ENCODE assay signal across 26 mouse cellular contexts in the genomic region with DNA sequence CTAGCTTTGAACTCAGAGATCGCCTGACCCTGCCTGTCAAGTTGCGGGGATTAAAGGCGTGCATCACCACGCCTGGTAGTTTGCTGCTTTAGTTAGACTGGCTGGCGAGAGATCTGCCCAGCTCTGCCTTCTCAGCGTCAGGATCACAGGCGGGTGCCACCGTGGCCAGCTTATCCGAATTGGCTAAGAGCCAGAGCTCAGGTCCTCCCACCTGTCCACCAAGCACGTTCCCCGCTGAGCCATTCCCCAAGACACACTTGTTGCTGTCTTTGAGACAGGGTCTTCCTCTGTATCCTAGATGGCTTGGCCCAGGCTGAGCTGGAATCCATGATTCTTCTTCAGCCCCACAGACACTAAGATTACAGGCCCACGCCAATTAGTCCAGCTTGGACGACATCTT.
A peak's percentile ranks its signal among the peaks of the same experiment; 100 is the strongest.
DNase-seq lines count a peak whose midpoint lies in the region; ATAC-seq and TF ChIP-seq lines count a peak whose summit lies in the region.
"Had no signal": no experiment of that assay in that cellular context is flagged by ENCODE, and none has a peak within 500 bp of the region (broad histone marks: within the 10 kb centered on the region; RNA-seq: fewer than 3 reads in every experiment).

No protein-coding gene starts in this region.

- TF ChIP-seq POLR2A in ES-Bruce4 (IDR thresholded peaks at IDR 0.05; ENCODE audit: insufficient read depth, low read length): no peak

- TF ChIP-seq EP300 in ES-Bruce4 (IDR thresholded peaks at IDR 0.05; ENCODE audit: insufficient read depth, low read depth, low read length): no peak

- no peak overlapping the region for H3K9ac ChIP-seq in ES-Bruce4 (ENCODE audit: low read depth, poor library complexity, severe bottlenecking)
- H3K9ac ChIP-seq in liver, embryonic 12.5 days: no peak overlapping the region
- H3K9ac ChIP-seq: embryonic facial prominence, embryonic 12.5 days; embryonic facial prominence, embryonic 15.5 days; forebrain, postnatal 0 days; hindbrain, embryonic 13.5 days had no signal

- H3K36me3 ChIP-seq in ES-Bruce4 (ENCODE audit: control insufficient read depth, insufficient read depth, low read length, poor library complexity, severe bottlenecking): no peaks in the 10 kb centered on the region
- H3K36me3 ChIP-seq in liver, embryonic 12.5 days: no peaks in the 10 kb centered on the region

- H3K4me1 ChIP-seq in ES-Bruce4 (ENCODE audit: control insufficient read depth, insufficient read depth, low read length): peaks cover 2% of the 10 kb centered on the region
- no peaks in the 10 kb centered on the region for H3K4me1 ChIP-seq in liver, embryonic 12.5 days
- H3K4me1 ChIP-seq: embryonic facial prominence, embryonic 12.5 days; embryonic facial prominence, embryonic 15.5 days; hindbrain, embryonic 13.5 days had no signal

- H3K27ac ChIP-seq in ES-Bruce4 (ENCODE audit: insufficient read depth, low read length): no peak overlapping the region
- no peak overlapping the region for H3K27ac ChIP-seq in liver, embryonic 12.5 days
- H3K27ac ChIP-seq: embryonic facial prominence, embryonic 12.5 days; embryonic facial prominence, embryonic 15.5 days; gastrocnemius, adult 2 months; hindbrain, embryonic 13.5 days had no signal

- no peak overlapping the region for H3K4me2 ChIP-seq in liver, embryonic 12.5 days
- H3K4me2 ChIP-seq: embryonic facial prominence, embryonic 12.5 days; embryonic facial prominence, embryonic 15.5 days; heart, embryonic 11.5 days; hindbrain, embryonic 13.5 days had no signal

- peak; percentile 9 for DNase-seq in cerebellum, adult 9-11 months
- DNase-seq in cerebellum, postnatal 25 days: peak; percentile 17 to 40
- DNase-seq in cerebellum, adult 11 months: no peak
- no peak for DNase-seq in thymus, postnatal 36 days
- DNase-seq: adrenal gland, adult 8-10 months; adrenal gland, postnatal 25 days; B cell, adult 2 months; cerebellum, adult 9-10 months; forebrain, postnatal 0 days; gastrocnemius, adult 2 months; gastrocnemius, postnatal 14 days; heart, adult 11 months; kidney, adult 18-20 months; kidney, adult 9 months had no signal

- TF ChIP-seq CTCF in ES-Bruce4 (IDR thresholded peaks at IDR 0.05; ENCODE audit: low read depth, low read length): no peak

- H3K4me3 ChIP-seq in ES-Bruce4 (ENCODE audit: low read depth, low read length): 0 out of 2 replicates have a peak overlapping the region, but pooled peaks have one; percentile 11
- H3K4me3 ChIP-seq in liver, embryonic 12.5 days: no peak overlapping the region
- H3K4me3 ChIP-seq: embryonic facial prominence, embryonic 12.5 days; embryonic facial prominence, embryonic 15.5 days; gastrocnemius, adult 2 months; hindbrain, embryonic 13.5 days had no signal

- 65% methylated on average over 13 of the region's 13 CpGs for WGBS in liver, embryonic 12.5 days (ENCODE audit: insufficient replicate concordance)

- H3K9me3 ChIP-seq in ES-Bruce4 (replicated peaks; ENCODE audit: control insufficient read depth, insufficient read depth, low read length, poor library complexity, severe bottlenecking): no peaks in the 10 kb centered on the region
- H3K9me3 ChIP-seq in liver, embryonic 12.5 days (replicated peaks): no peaks in the 10 kb centered on the region
- H3K9me3 ChIP-seq: embryonic facial prominence, embryonic 12.5 days; embryonic facial prominence, embryonic 15.5 days; hindbrain, embryonic 13.5 days had no signal

- no peak for ATAC-seq in cerebellum, adult (ENCODE audit: insufficient number of reproducible peaks, low FRiP score, low TSS enrichment)
- no peak for ATAC-seq in liver, embryonic 12.5 days
- ATAC-seq: forebrain, embryonic 14.5 days; forebrain, postnatal 0 days; hindbrain, embryonic 16.5 days; inflammation-experienced regulatory T-cells, adult 6 months; intestine, embryonic 16.5 days had no signal

- H3K27me3 ChIP-seq in ES-Bruce4 (ENCODE audit: control insufficient read depth, insufficient read depth, low read length, poor library complexity, severe bottlenecking): no peaks in the 10 kb centered on the region
- H3K27me3 ChIP-seq in liver, embryonic 12.5 days (replicated peaks): no peaks in the 10 kb centered on the region
- H3K27me3 ChIP-seq: CH12.LX; embryonic facial prominence, embryonic 12.5 days; embryonic facial prominence, embryonic 15.5 days; hindbrain, embryonic 13.5 days had no signal

Comparison
In these comparisons a context has a peak if more than half of its experiments do, and no peak if none do; other contexts are left out.
1. DNase-seq: peak in cerebellum, adult 9-11 months (single experiment) and cerebellum, postnatal 25 days (2 of 2); none in cerebellum, adult 11 months (single experiment) and thymus, postnatal 36 days (0 of 2).